Mouse (Mus musculus) CH12.LX (cell line): ENCODE results near the gene Mis18a.

Experiments
- CTCF ChIP-seq, 2 experiments: IDR thresholded peaks in 1 of 2; conservative IDR thresholded peaks in 1 of 2; 2 replicates each; pipeline ENCODE4 v1.5.1; 2011 to 2012; ENCODE audit warnings: low read depth in 2 of 2, low read length in 2 of 2, improper control_type of control experiment in 1 of 2, inconsistent platforms in 1 of 2, mild to moderate bottlenecking in 1 of 2, moderate library complexity in 1 of 2
- JUN ChIP-seq: IDR thresholded peaks from 2 replicates; pipeline ENCODE4 v1.6.1; 2011; ENCODE audit warnings: low read depth, mild to moderate bottlenecking, low read length, improper control_type of control experiment, moderate library complexity; ENCODE audit not compliant: insufficient read depth
- POLR2A ChIP-seq: IDR thresholded peaks from 2 replicates; pipeline ENCODE4 v1.6.1; 2011; ENCODE audit warnings: low read depth, mild to moderate bottlenecking, improper control_type of control experiment, low read length

GRCm38 (mm10) chr16:90701541-90701940 is 25.7 kb downstream of the Mis18a start:
- TF ChIP-seq POLR2A (no peak), JUN (no peak), CTCF (conservative IDR thresholded peaks at IDR 0.05 in 1 of 2, IDR thresholded peaks at IDR 0.05 in 1 of 2; ENCODE audit: low read depth in 2 of 2, low read length in 2 of 2) (no peak)
